Comparison of ENCODE assay signal across 25 mouse cellular contexts in genomic region chr1:59163918-59164317, GRCm38 (mm10). TPM values are rescaled to one million over a fixed set of nuclear protein-coding genes. Genes with fewer than 3 reads are reported as not detected.
A peak's percentile ranks its signal among the peaks of the same experiment; 100 is the strongest.
DNase-seq lines count a peak whose midpoint lies in the region; ATAC-seq and TF ChIP-seq lines count a peak whose summit lies in the region.
"Had no signal": no experiment of that assay in that cellular context is flagged by ENCODE, and none has a peak within 500 bp of the region (broad histone marks: within the 10 kb centered on the region; RNA-seq: fewer than 3 reads in every experiment).

No protein-coding gene starts in this region.

- no peak for TF ChIP-seq CTCF in intestine, postnatal 0 days (IDR thresholded peaks at IDR 0.05; ENCODE audit: low read depth)

- H3K27ac ChIP-seq in heart, embryonic 11.5 days (ENCODE audit: low read depth, low read length): no peak overlapping the region
- H3K27ac ChIP-seq in midbrain, embryonic 13.5 days: peak overlapping the region; percentile 17; the same call in 1 of the 2 replicates
- no peak overlapping the region for H3K27ac ChIP-seq in midbrain, embryonic 15.5 days
- H3K27ac ChIP-seq in intestine, postnatal 0 days (ENCODE audit: low read depth, low read length): no peak overlapping the region
- H3K27ac ChIP-seq: embryonic facial prominence, embryonic 12.5 days; forebrain, embryonic 15.5 days; heart, embryonic 15.5 days; intestine, embryonic 15.5 days; liver, embryonic 12.5 days; macrophage; neural tube, embryonic 15.5 days had no signal

- peaks cover 5% of the 10 kb centered on the region; the same call in 1 of the 2 replicates for H3K36me3 ChIP-seq in heart, embryonic 11.5 days (ENCODE audit: control insufficient read depth, insufficient read depth, low read length)
- peaks cover 42% of the 10 kb centered on the region for H3K36me3 ChIP-seq in midbrain, embryonic 13.5 days
- peaks cover 18% of the 10 kb centered on the region for H3K36me3 ChIP-seq in midbrain, embryonic 15.5 days (replicated peaks)
- peaks cover 27% of the 10 kb centered on the region; the same call in 1 of the 2 replicates for H3K36me3 ChIP-seq in intestine, postnatal 0 days (ENCODE audit: control insufficient read depth, insufficient read depth)

- no peaks in the 10 kb centered on the region for H3K9me3 ChIP-seq in heart, embryonic 11.5 days (replicated peaks; ENCODE audit: control insufficient read depth, low read length)
- H3K9me3 ChIP-seq in midbrain, embryonic 13.5 days: no peaks in the 10 kb centered on the region
- H3K9me3 ChIP-seq in midbrain, embryonic 15.5 days: no peaks in the 10 kb centered on the region
- no peaks in the 10 kb centered on the region for H3K9me3 ChIP-seq in intestine, postnatal 0 days (ENCODE audit: control insufficient read depth)
- H3K9me3 ChIP-seq: embryonic facial prominence, embryonic 12.5 days; forebrain, embryonic 15.5 days; heart, embryonic 15.5 days; intestine, embryonic 15.5 days; liver, embryonic 12.5 days; neural tube, embryonic 15.5 days had no signal

- DNase-seq in heart, adult 11 months: peak; percentile 39
- DNase-seq in retina, adult 2 months (ENCODE audit: low read depth, low spot score): peak; percentile 67
- no peak for DNase-seq in thymus, postnatal 36 days
- DNase-seq: adrenal gland, postnatal 14 days; cerebellum, adult 9-10 months; embryo, embryonic 11 days; gastrocnemius, postnatal 10 days; kidney, adult 9 months; kidney, postnatal 14 days; left cerebral cortex, postnatal 4 days; liver, postnatal 0 days had no signal

- H3K4me1 ChIP-seq in heart, embryonic 11.5 days (ENCODE audit: control insufficient read depth, insufficient read depth, low read length): no peaks in the 10 kb centered on the region
- peaks cover 10% of the 10 kb centered on the region; the same call in 1 of the 2 replicates for H3K4me1 ChIP-seq in midbrain, embryonic 13.5 days (replicated peaks)
- peaks cover 6% of the 10 kb centered on the region; the same call in 1 of the 2 replicates for H3K4me1 ChIP-seq in midbrain, embryonic 15.5 days
- H3K4me1 ChIP-seq in intestine, postnatal 0 days (replicated peaks; ENCODE audit: control insufficient read depth, insufficient read depth, low read length): 0 out of 2 replicates have a peak, but pooled peaks cover 4% of the 10 kb centered on the region
- H3K4me1 ChIP-seq: forebrain, embryonic 15.5 days; intestine, embryonic 15.5 days; neural tube, embryonic 15.5 days had no signal

- no peak overlapping the region for H3K4me2 ChIP-seq in heart, embryonic 11.5 days
- no peak overlapping the region for H3K4me2 ChIP-seq in midbrain, embryonic 13.5 days (replicated peaks)
- H3K4me2 ChIP-seq in midbrain, embryonic 15.5 days: no peak overlapping the region
- H3K4me2 ChIP-seq in intestine, postnatal 0 days (replicated peaks; ENCODE audit: low read depth): no peak overlapping the region
- H3K4me2 ChIP-seq: embryonic facial prominence, embryonic 12.5 days; forebrain, embryonic 15.5 days; heart, embryonic 15.5 days; intestine, embryonic 15.5 days; liver, embryonic 12.5 days; neural tube, embryonic 15.5 days had no signal

- WGBS in heart, embryonic 11.5 days (ENCODE audit: insufficient replicate concordance): 56% methylated on average over 5 of the region's 5 CpGs
- 12% methylated on average over 5 of the region's 5 CpGs for WGBS in midbrain, embryonic 13.5 days
- WGBS in midbrain, embryonic 15.5 days: 24% methylated on average over 5 of the region's 5 CpGs
- WGBS in intestine, postnatal 0 days: 76% methylated on average over 5 of the region's 5 CpGs

- no peak overlapping the region for H3K4me3 ChIP-seq in heart, embryonic 11.5 days (ENCODE audit: low read depth, low read length)
- H3K4me3 ChIP-seq in midbrain, embryonic 13.5 days (replicated peaks): no peak overlapping the region
- no peak overlapping the region for H3K4me3 ChIP-seq in midbrain, embryonic 15.5 days
- no peak overlapping the region for H3K4me3 ChIP-seq in intestine, postnatal 0 days (ENCODE audit: low read depth, low read length)
- H3K4me3 ChIP-seq: embryonic facial prominence, embryonic 12.5 days; forebrain, embryonic 15.5 days; heart, embryonic 15.5 days; intestine, embryonic 15.5 days; liver, embryonic 12.5 days; neural tube, embryonic 15.5 days had no signal

- H3K9ac ChIP-seq in heart, embryonic 11.5 days (ENCODE audit: low read depth, low read length): no peak overlapping the region
- no peak overlapping the region for H3K9ac ChIP-seq in midbrain, embryonic 13.5 days (replicated peaks)
- H3K9ac ChIP-seq in midbrain, embryonic 15.5 days: no peak overlapping the region
- H3K9ac ChIP-seq in intestine, postnatal 0 days (ENCODE audit: low read depth, low read length): no peak overlapping the region
- H3K9ac ChIP-seq: embryonic facial prominence, embryonic 12.5 days; forebrain, embryonic 15.5 days; heart, embryonic 15.5 days; intestine, embryonic 15.5 days; liver, embryonic 12.5 days; liver, postnatal 0 days; neural tube, embryonic 15.5 days had no signal

- no peaks in the 10 kb centered on the region for H3K27me3 ChIP-seq in heart, embryonic 11.5 days (ENCODE audit: control insufficient read depth, insufficient read depth, low read length)
- no peaks in the 10 kb centered on the region for H3K27me3 ChIP-seq in midbrain, embryonic 13.5 days
- no peaks in the 10 kb centered on the region for H3K27me3 ChIP-seq in midbrain, embryonic 15.5 days (replicated peaks)
- H3K27me3 ChIP-seq in intestine, postnatal 0 days (replicated peaks; ENCODE audit: control insufficient read depth, insufficient read depth, low read length): no peaks in the 10 kb centered on the region
- H3K27me3 ChIP-seq: embryonic facial prominence, embryonic 12.5 days; forebrain, embryonic 15.5 days; heart, embryonic 15.5 days; intestine, embryonic 15.5 days; liver, embryonic 12.5 days; neural tube, embryonic 15.5 days had no signal

- no peak for ATAC-seq in heart, embryonic 11.5 days (replicated peaks; ENCODE audit: insufficient number of reproducible peaks, low FRiP score, low TSS enrichment)
- no peak for ATAC-seq in midbrain, embryonic 13.5 days
- ATAC-seq in midbrain, embryonic 15.5 days (replicated peaks): no peak
- ATAC-seq in intestine, postnatal 0 days: no peak
- ATAC-seq: CD4-positive, CD25-positive, alpha-beta regulatory T cell, adult 4 months; forebrain, embryonic 15.5 days; hindbrain, embryonic 16.5 days; intestine, embryonic 15.5 days; liver, embryonic 12.5 days; liver, postnatal 0 days; lung, postnatal 0 days had no signal

RNA-seq across cellular contexts. Expression of gene Mpp4, which starts 0.7 kb away (rescaled TPM):
- polyA plus RNA-seq in heart, embryonic 11.5 days (2014; fragmentation: Nextera tagmentation; extraction: Ambion mirVana): 0.53 and 0.55 TPM in 2 replicates
- polyA plus RNA-seq in midbrain, embryonic 13.5 days (2015; fragmentation: Nextera tagmentation; extraction: Ambion mirVana): 0.46 and 0.59 TPM in 2 replicates
- 1.2 and 1.4 TPM in 2 replicates for polyA plus RNA-seq in midbrain, embryonic 15.5 days (2015; fragmentation: Nextera tagmentation; extraction: Ambion mirVana)
- polyA plus RNA-seq in intestine, postnatal 0 days (2015; fragmentation: Nextera tagmentation; extraction: Ambion mirVana): 0.21 and 0.29 TPM in 2 replicates
- polyA plus RNA-seq: CD4-positive, CD25-positive, alpha-beta regulatory T cell, adult 4 months had no signal

RNA-seq across cellular contexts. Expression of gene Tmem237, which starts 43.7 kb away (rescaled TPM):
- 20.3 and 21.0 TPM in 2 replicates for polyA plus RNA-seq in heart, embryonic 11.5 days (2014; fragmentation: Nextera tagmentation; extraction: Ambion mirVana)
- polyA plus RNA-seq in midbrain, embryonic 13.5 days (2015; fragmentation: Nextera tagmentation; extraction: Ambion mirVana): 46.6 and 47.9 TPM in 2 replicates
- polyA plus RNA-seq in midbrain, embryonic 15.5 days (2015; fragmentation: Nextera tagmentation; extraction: Ambion mirVana): 41.0 and 46.5 TPM in 2 replicates
- 10.7 and 12.5 TPM in 2 replicates for polyA plus RNA-seq in intestine, postnatal 0 days (2015; fragmentation: Nextera tagmentation; extraction: Ambion mirVana)

Comparison
In these comparisons a context has a peak if more than half of its experiments do, and no peak if none do; other contexts are left out.
1. DNase-seq: peak in heart, adult 11 months (single experiment) and retina, adult 2 months (single experiment); none in thymus, postnatal 36 days (0 of 2).